Mouse (Mus musculus) cerebellum, adult 11 months (tissue): ENCODE measurements at regions not wholly inside any gene's neighbourhood (a gene's known extent, or its start where the extent isn't known, plus 50 kb on each side); places are given as distances from the start of the nearest gene placed in this dataset.

Experiments
- DNase-seq: peaks from one replicate; pipeline ENCODE4 v3.0.0; 2022

GRCm38 (mm10) chrX:17965375-17965774, 180.3 kb upstream of the Dusp21 start:
- peak; percentile 4 for DNase-seq

GRCm38 (mm10) chrX:18014361-18014760, 131.3 kb upstream of the Dusp21 start:
- no peak for DNase-seq

- DNase-seq = no peak
Measured at GRCm38 (mm10) chrX:18048621-18049020, 97.0 kb upstream of the Dusp21 start.

- peak; percentile 29 for DNase-seq
Measured at GRCm38 (mm10) chrX:18081449-18081848, 64.2 kb upstream of the Dusp21 start.

- no peak for DNase-seq
Measured at GRCm38 (mm10) chrX:18093274-18093673, 52.4 kb upstream of the Dusp21 start.
